Mouse (Mus musculus) myocyte (in vitro differentiated cells): ENCODE data around the gene Cpa4. TPM values are rescaled to one million over a fixed set of nuclear protein-coding genes. Genes with fewer than 3 reads are reported as not detected.

Experiments used
- H3K27me3 ChIP-seq: one replicate; pipeline ENCODE4 v1.6.1; 2011; ENCODE audit not compliant: control insufficient read depth, insufficient read depth, insufficient read length
- H3K36me3 ChIP-seq: one replicate; pipeline ENCODE4 v1.6.1; 2011; ENCODE audit not compliant: control insufficient read depth, insufficient read depth
- H3K4me2 ChIP-seq: one replicate; pipeline ENCODE4 v1.6.1; 2011; ENCODE audit warnings: low read depth, control low read depth
- H3K4me3 ChIP-seq: one replicate; pipeline ENCODE4 v1.5.1; 2011; ENCODE audit warnings: mild to moderate bottlenecking, control low read depth, moderate library complexity
- H3K79me2 ChIP-seq: one replicate; pipeline ENCODE4 v1.6.1; 2011; ENCODE audit not compliant: control insufficient read depth, insufficient read depth
- H3ac ChIP-seq: one replicate; pipeline ENCODE4 v1.6.1; 2011; ENCODE audit not compliant: control insufficient read depth, insufficient read length
- CEBPB ChIP-seq: IDR thresholded peaks from 2 replicates; pipeline ENCODE4 v1.6.1; 2011; ENCODE audit warnings: mild to moderate bottlenecking, moderate library complexity; ENCODE audit not compliant: poor library complexity, insufficient read depth, severe bottlenecking
- E2F4 ChIP-seq: IDR thresholded peaks from one replicate; pipeline ENCODE4 v1.6.1; 2011; ENCODE audit warnings: mild to moderate bottlenecking, control low read depth, moderate library complexity; ENCODE audit not compliant: insufficient read depth
- MAX ChIP-seq: IDR thresholded peaks from one replicate; pipeline ENCODE4 v1.6.1; 2011; ENCODE audit warnings: low read depth, mild to moderate bottlenecking, control low read depth
- MYOD1 ChIP-seq, 3 experiments: IDR thresholded peaks; one replicate each; pipeline ENCODE4 v1.6.1; 2011; ENCODE audit warnings: control low read depth in 2 of 3, low read depth in 2 of 3, mild to moderate bottlenecking in 2 of 3, moderate library complexity in 1 of 3; ENCODE audit not compliant: insufficient read length in 2 of 3, control insufficient read depth in 1 of 3
- MYOG ChIP-seq, 3 experiments: IDR thresholded peaks; one replicate each; pipeline ENCODE4 v1.6.1; 2011; ENCODE audit warnings: control low read depth in 2 of 3, low read depth in 2 of 3, mild to moderate bottlenecking in 2 of 3; ENCODE audit not compliant: insufficient read length in 2 of 3, control insufficient read depth in 1 of 3, insufficient read depth in 1 of 3
- POLR2A ChIP-seq: IDR thresholded peaks from one replicate; pipeline ENCODE4 v1.6.1; 2011; ENCODE audit warnings: low read depth, mild to moderate bottlenecking, control low read depth, moderate library complexity; ENCODE audit not compliant: insufficient read length
- POLR2AphosphoS2 ChIP-seq: IDR thresholded peaks from one replicate; pipeline ENCODE4 v1.6.1; 2011; ENCODE audit warnings: low read depth, control low read depth; ENCODE audit not compliant: insufficient read length
- REST ChIP-seq: IDR thresholded peaks from one replicate; pipeline ENCODE4 v1.6.1; 2011; ENCODE audit warnings: mild to moderate bottlenecking, control low read depth, moderate library complexity; ENCODE audit not compliant: insufficient read depth, insufficient read length
- SRF ChIP-seq: IDR thresholded peaks from one replicate; pipeline ENCODE4 v1.6.1; 2011; ENCODE audit warnings: low read depth; ENCODE audit not compliant: control insufficient read depth, insufficient read length
- TCF12 ChIP-seq: IDR thresholded peaks from one replicate; pipeline ENCODE4 v1.6.1; 2011; ENCODE audit warnings: mild to moderate bottlenecking, control low read depth; ENCODE audit not compliant: poor library complexity, insufficient read depth, severe bottlenecking
- TCF3 ChIP-seq: IDR thresholded peaks from one replicate; pipeline ENCODE4 v1.6.1; 2011; ENCODE audit warnings: low read depth, control low read depth; ENCODE audit not compliant: insufficient read length
- USF1 ChIP-seq: IDR thresholded peaks from one replicate; pipeline ENCODE4 v1.6.1; 2011; ENCODE audit warnings: low read depth, mild to moderate bottlenecking, control low read depth, moderate library complexity
- polyA plus RNA-seq: library from polyadenylated mRNA; unstranded; fragments of >200 nt; fragmentation: generic; extraction: Trizol; gene quantifications from one replicate; pipeline ENCODE4 v1.2.1, GENCODE M21; 2012; ENCODE audit warnings: missing spikeins

Gene Cpa4
- polyA plus RNA-seq, 1 experiment = 0.01 TPM

DNA sequence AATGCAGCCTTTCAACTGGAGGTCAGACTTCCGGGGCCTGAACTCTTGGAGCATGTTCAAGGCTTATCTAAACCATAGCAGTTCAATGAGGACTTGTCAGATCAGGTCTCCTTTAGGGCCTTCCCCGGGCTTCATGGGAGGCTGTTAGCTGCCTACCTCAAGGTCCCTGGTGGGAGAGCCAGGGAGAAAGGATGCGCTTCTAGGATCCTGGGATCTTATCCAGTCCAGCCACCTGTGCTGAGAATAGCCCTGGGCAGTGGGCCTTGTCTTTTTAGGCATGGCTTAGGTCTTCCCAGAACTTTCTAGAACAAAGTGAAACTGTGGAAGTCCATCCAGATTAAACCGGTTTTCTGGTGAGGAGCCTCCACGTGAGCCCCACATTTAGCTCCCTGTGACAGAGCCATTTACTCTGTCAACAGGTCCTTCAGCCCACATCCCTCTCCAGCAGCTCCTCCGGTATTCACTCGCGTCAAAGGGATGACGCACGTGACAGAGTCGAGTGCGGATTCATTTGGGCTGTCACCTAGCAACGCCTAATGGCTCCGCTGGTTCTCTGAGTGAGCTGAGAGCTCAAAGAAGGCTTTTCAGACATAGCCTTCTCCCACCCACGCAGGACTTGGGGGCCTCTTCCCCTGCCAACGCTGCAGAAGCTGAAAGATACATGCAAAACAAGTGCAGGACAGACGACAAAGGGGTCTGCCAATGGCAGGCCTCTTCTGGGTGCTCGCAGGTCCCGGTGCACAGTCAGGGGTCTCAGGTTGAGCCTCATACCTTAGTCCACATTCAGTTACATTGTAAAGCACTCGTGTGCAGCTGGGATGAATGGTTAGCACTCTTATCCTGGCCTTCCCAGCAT, 4.5 kb downstream of the Cpa4 start:
- no peaks in the 10 kb centered on the region for H3K27me3 ChIP-seq
- no peak for TF ChIP-seq POLR2AphosphoS2
- TF ChIP-seq TCF3 = no peak
- no peak for TF ChIP-seq SRF
- TF ChIP-seq REST = no peak
- TF ChIP-seq CEBPB = no peak
- no peak for TF ChIP-seq MYOD1 (IDR thresholded peaks at IDR 0.05; ENCODE audit: control insufficient read depth in 1 of 3, insufficient read length in 2 of 3, low read depth in 2 of 3)
- no peak for TF ChIP-seq E2F4
- no peak for TF ChIP-seq TCF12
- no peak for TF ChIP-seq MAX
- TF ChIP-seq POLR2A = no peak
- TF ChIP-seq MYOG (IDR thresholded peaks at IDR 0.05; ENCODE audit: control insufficient read depth in 1 of 3, insufficient read depth in 1 of 3, insufficient read length in 2 of 3, low read depth in 2 of 3) = no peak
- no peak for TF ChIP-seq USF1
- no peaks in the 10 kb centered on the region for H3K36me3 ChIP-seq
- H3K4me3 ChIP-seq = no peak overlapping the region
- H3K79me2 ChIP-seq = no peaks in the 10 kb centered on the region
- H3K4me2 ChIP-seq = no peak overlapping the region
- H3ac ChIP-seq = no peak overlapping the region

DNA sequence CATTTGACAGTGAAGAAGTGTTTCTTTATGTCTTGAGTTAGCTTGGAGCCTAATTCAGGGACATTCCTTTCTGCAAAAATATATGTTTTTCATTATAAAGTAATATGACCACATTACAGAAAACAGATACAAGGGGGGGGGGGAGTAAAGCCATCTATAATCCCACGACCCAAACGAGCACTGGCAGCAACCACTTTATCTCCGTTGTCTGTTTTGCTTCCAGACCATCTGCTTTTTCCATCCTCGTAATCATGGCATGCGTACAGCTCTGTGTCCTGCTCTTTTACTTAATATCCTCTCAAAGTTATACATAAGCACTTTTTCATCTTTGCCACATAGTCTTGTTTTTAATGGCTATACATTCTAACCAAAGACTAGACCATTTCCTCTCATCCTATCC, 5.2 kb downstream of the Cpa4 start:
- TF ChIP-seq TCF12 = no peak
- TF ChIP-seq CEBPB = no peak
- TF ChIP-seq POLR2A = no peak
- no peak for TF ChIP-seq SRF
- TF ChIP-seq E2F4 = no peak
- no peak for TF ChIP-seq POLR2AphosphoS2
- no peak overlapping the region for H3K4me3 ChIP-seq
- no peaks in the 10 kb centered on the region for H3K27me3 ChIP-seq
- no peak overlapping the region for H3K4me2 ChIP-seq
- H3ac ChIP-seq = no peak overlapping the region
- H3K79me2 ChIP-seq = no peaks in the 10 kb centered on the region
- H3K36me3 ChIP-seq = no peaks in the 10 kb centered on the region

DNA sequence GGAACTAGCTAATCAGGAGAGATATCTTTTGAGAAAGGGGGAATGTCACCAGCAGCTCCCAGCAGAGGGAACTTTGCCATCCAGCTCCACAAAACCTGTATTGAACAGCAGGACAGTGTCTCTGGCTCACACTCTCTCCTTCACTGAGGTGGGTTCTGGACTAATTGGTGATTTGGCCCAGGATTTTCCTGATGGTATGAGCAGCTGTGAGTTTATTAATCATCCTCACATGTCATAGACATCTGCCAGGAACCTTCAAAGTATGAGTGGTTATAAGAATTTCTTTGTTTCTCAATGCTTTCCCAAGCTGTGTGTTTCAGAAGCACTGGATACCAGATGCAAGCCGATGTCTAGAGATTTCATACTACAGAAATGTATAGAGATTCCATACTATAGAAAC, 6.8 kb downstream of the Cpa4 start:
- H3K4me2 ChIP-seq = no peak overlapping the region
- H3K36me3 ChIP-seq = no peaks in the 10 kb centered on the region
- TF ChIP-seq MYOD1 (IDR thresholded peaks at IDR 0.05; ENCODE audit: control insufficient read depth in 1 of 3, insufficient read length in 2 of 3, low read depth in 2 of 3) = peak in 2 of 3 experiments; percentile 70 to 71
- no peak for TF ChIP-seq TCF3
- H3K4me3 ChIP-seq = no peak overlapping the region
- H3ac ChIP-seq = no peak overlapping the region
- no peaks in the 10 kb centered on the region for H3K27me3 ChIP-seq
- no peaks in the 10 kb centered on the region for H3K79me2 ChIP-seq

GRCm38 (mm10) chr6:30576477-30577203, 8.5 kb downstream of the Cpa4 start:
- no peaks in the 10 kb centered on the region for H3K27me3 ChIP-seq
- H3K4me3 ChIP-seq = no peak overlapping the region
- H3ac ChIP-seq = no peak overlapping the region
- H3K36me3 ChIP-seq = no peaks in the 10 kb centered on the region
- H3K4me2 ChIP-seq = no peak overlapping the region
- TF ChIP-seq SRF (no peak), POLR2A (no peak), POLR2AphosphoS2 (no peak), MYOD1 (IDR thresholded peaks at IDR 0.05; ENCODE audit: control insufficient read depth in 1 of 3, insufficient read length in 2 of 3, low read depth in 2 of 3) (no peak), TCF3 (no peak), CEBPB (no peak), USF1 (no peak), E2F4 (no peak), TCF12 (no peak), MAX (no peak), REST (no peak), MYOG (IDR thresholded peaks at IDR 0.05; ENCODE audit: control insufficient read depth in 1 of 3, insufficient read depth in 1 of 3, insufficient read length in 2 of 3, low read depth in 2 of 3) (no peak)
- H3K79me2 ChIP-seq = no peaks in the 10 kb centered on the region
